Mouse (Mus musculus) heart, postnatal 0 days (tissue): ENCODE data around the gene Htr6. TPM values are rescaled to one million over a fixed set of nuclear protein-coding genes. Genes with fewer than 3 reads are reported as not detected.

ENCODE experiments used
- ATAC-seq: fragments of 200-750 bp; cut with Nextera tagmentation; 2 replicates; pipeline ENCODE4 v1.8.0; 2017; ENCODE audit warnings: low read depth, moderate number of reproducible peaks, moderate library complexity; ENCODE audit not compliant: insufficient read depth
- DNase-seq: peaks from one replicate; pipeline ENCODE4 v3.0.0-alpha.2; 2016; ENCODE audit warnings: low spot score
- H3K27ac ChIP-seq: fragments of 300-500 bp; sonication (generic); 2 replicates; pipeline ENCODE4 v1.5.1; 2014; ENCODE audit warnings: low read depth, mild to moderate bottlenecking
- H3K27me3 ChIP-seq: fragments of 300-500 bp; sonication (generic); 2 replicates; pipeline ENCODE4 v1.6.1; 2014; ENCODE audit warnings: low read length, mixed read lengths; ENCODE audit not compliant: control insufficient read depth, insufficient read depth
- H3K36me3 ChIP-seq: fragments of 300-500 bp; sonication (generic); replicated peaks from 2 replicates; pipeline ENCODE4 v1.6.1; 2014; ENCODE audit warnings: low read length, mixed read lengths; ENCODE audit not compliant: control insufficient read depth, insufficient read depth
- H3K4me1 ChIP-seq: fragments of 300-500 bp; sonication (generic); 2 replicates; pipeline ENCODE4 v1.6.1; 2014; ENCODE audit warnings: antibody characterized with exemption; ENCODE audit not compliant: control insufficient read depth, insufficient read depth
- H3K4me2 ChIP-seq: fragments of 300-500 bp; sonication (generic); 2 replicates; pipeline ENCODE4 v1.6.1; 2014; ENCODE audit warnings: low read depth, mild to moderate bottlenecking, low read length, moderate library complexity
- H3K4me3 ChIP-seq: fragments of 300-500 bp; sonication (generic); 2 replicates; pipeline ENCODE4 v1.5.1; 2014; ENCODE audit warnings: low read depth, low read length
- H3K9ac ChIP-seq: fragments of 300-500 bp; sonication (generic); replicated peaks from 2 replicates; pipeline ENCODE4 v1.6.1; 2014; ENCODE audit warnings: low read depth, low read length, mixed read lengths
- H3K9me3 ChIP-seq: fragments of 300-500 bp; sonication (generic); replicated peaks from 2 replicates; pipeline ENCODE4 v1.6.1; 2016; ENCODE audit warnings: low read length; ENCODE audit not compliant: control insufficient read depth
- CTCF ChIP-seq: IDR thresholded peaks from 2 replicates; pipeline ENCODE4 v1.5.1; 2016; ENCODE audit warnings: antibody characterized with exemption, control low read depth, low read depth
- EP300 ChIP-seq: IDR thresholded peaks from 2 replicates; pipeline ENCODE4 v1.6.1; 2016; ENCODE audit warnings: antibody characterized with exemption, low read depth
- WGBS: fragments of 180-500 bp; shearing (Covaris S2); extraction: QIAGEN DNeasy Blood & Tissue Kit; methylation state at CpG from one replicate; pipeline ENCODE4 v1.1.7; 2014; 5-methylcytosine and 5-hydroxymethylcytosine counted together
- polyA plus RNA-seq: library from polyadenylated mRNA; unstranded; fragments of >200 nt; fragmentation: Nextera tagmentation; extraction: Ambion mirVana; gene quantifications from 2 replicates; pipeline ENCODE4 v1.2.1, GENCODE M21; 2015
- total RNA-seq: library from RNA; depleted of rRNA; stranded (reverse); fragments of >200 nt; gene quantifications from 2 replicates; pipeline ENCODE4 v1.2.3, GENCODE M21; 2014; ENCODE audit warnings: low replicate concordance

Htr6 gene
- total and polyA plus RNA-seq, 2 experiments from 2014 or later = not detected

GRCm38 (mm10) chr4:139116356-139117063 is 41.1 kb upstream of the Htr6 start:
- Histone ChIP-seq H3K4me2 (no peak overlapping the region), H3K9ac (no peak overlapping the region), H3K27me3 (no peaks in the 10 kb centered on the region), H3K4me1 (peaks cover 31% of the 10 kb centered on the region), H3K27ac (no peak overlapping the region), H3K4me3 (no peak overlapping the region), H3K9me3 (no peaks in the 10 kb centered on the region), H3K36me3 (no peaks in the 10 kb centered on the region)
- ATAC-seq (no peak), DNase-seq (no peak)
- WGBS = 73% methylated on average over 3 of the region's 3 CpGs
- no peak for TF ChIP-seq EP300
- TF ChIP-seq CTCF = no peak

- Histone ChIP-seq H3K36me3 (no peaks in the 10 kb centered on the region), H3K4me2 (no peak overlapping the region), H3K27ac (no peak overlapping the region), H3K27me3 (no peaks in the 10 kb centered on the region), H3K4me3 (no peak overlapping the region), H3K9ac (no peak overlapping the region), H3K4me1 (peaks cover 39% of the 10 kb centered on the region), H3K9me3 (no peaks in the 10 kb centered on the region)
- DNase-seq (no peak), ATAC-seq (no peak)
- TF ChIP-seq EP300 = no peak
- TF ChIP-seq CTCF = peak; percentile 23
- 88% methylated on average over 5 of the region's 5 CpGs for WGBS
Measured at GRCm38 (mm10) chr4:139115721-139116120, 40.4 kb upstream of the Htr6 start.

GRCm38 (mm10) chr4:139112482-139112881 is 37.1 kb upstream of the Htr6 start:
- Histone ChIP-seq H3K9ac (no peak overlapping the region), H3K27ac (no peak overlapping the region), H3K4me1 (peaks cover 40% of the 10 kb centered on the region), H3K27me3 (no peaks in the 10 kb centered on the region), H3K4me2 (no peak overlapping the region), H3K36me3 (no peaks in the 10 kb centered on the region), H3K4me3 (no peak overlapping the region), H3K9me3 (no peaks in the 10 kb centered on the region)
- DNase-seq (no peak), ATAC-seq (no peak)
- WGBS = 70% methylated on average over 3 of the region's 3 CpGs
- TF ChIP-seq CTCF = no peak
- TF ChIP-seq EP300 = no peak

GRCm38 (mm10) chr4:139111421-139111820 is 36.1 kb upstream of the Htr6 start:
- no peak for DNase-seq
- ATAC-seq = no peak
- Histone ChIP-seq H3K36me3 (no peaks in the 10 kb centered on the region), H3K9ac (no peak overlapping the region), H3K4me3 (no peak overlapping the region), H3K4me2 (no peak overlapping the region), H3K9me3 (no peaks in the 10 kb centered on the region), H3K4me1 (peaks cover 36% of the 10 kb centered on the region), H3K27me3 (no peaks in the 10 kb centered on the region), H3K27ac (no peak overlapping the region)
- WGBS = 39% methylated on average over 3 of the region's 3 CpGs
- TF ChIP-seq EP300 (no peak), CTCF (no peak)

DNA sequence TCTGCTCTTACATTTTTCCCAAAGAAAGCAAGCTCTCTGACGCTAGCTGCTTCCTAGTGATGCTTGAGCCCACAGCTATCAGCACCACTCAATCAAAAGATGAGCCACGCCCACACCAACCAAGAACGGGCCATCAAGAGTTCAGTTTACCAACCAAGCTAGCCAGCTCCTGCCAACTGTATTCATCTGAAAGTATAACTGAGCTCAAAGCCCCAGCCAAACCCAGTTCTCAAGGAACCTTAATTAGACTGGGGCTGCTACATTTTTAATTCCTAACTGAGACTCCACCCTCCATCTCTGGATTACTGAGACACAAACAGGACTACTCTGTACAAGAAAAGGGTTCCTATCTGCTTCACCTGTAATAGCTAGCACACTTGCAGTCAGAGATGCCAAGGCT is 35.5 kb upstream of the Htr6 start:
- no peaks in the 10 kb centered on the region for H3K9me3 ChIP-seq
- 33% methylated on average over 3 of the region's 3 CpGs for WGBS
- H3K4me1 ChIP-seq = peaks cover 31% of the 10 kb centered on the region
- no peak overlapping the region for H3K27ac ChIP-seq
- DNase-seq (no peak), ATAC-seq (no peak)
- TF ChIP-seq CTCF (no peak), EP300 (no peak)
- no peak overlapping the region for H3K4me2 ChIP-seq
- H3K27me3 ChIP-seq = no peaks in the 10 kb centered on the region
- no peak overlapping the region for H3K9ac ChIP-seq
- no peaks in the 10 kb centered on the region for H3K36me3 ChIP-seq
- no peak overlapping the region for H3K4me3 ChIP-seq

- WGBS = 93% methylated on average over 1 of the region's 1 CpGs
- no peak overlapping the region for H3K27ac ChIP-seq
- no peak overlapping the region for H3K4me2 ChIP-seq
- H3K27me3 ChIP-seq = no peaks in the 10 kb centered on the region
- peaks cover 28% of the 10 kb centered on the region for H3K36me3 ChIP-seq
- H3K4me1 ChIP-seq = 0 out of 2 replicates have a peak, but pooled peaks cover 2% of the 10 kb centered on the region
- no peak for ATAC-seq
- no peak for DNase-seq
- no peak overlapping the region for H3K9ac ChIP-seq
- TF ChIP-seq CTCF = no peak
- no peaks in the 10 kb centered on the region for H3K9me3 ChIP-seq
- H3K4me3 ChIP-seq = no peak overlapping the region
Measured at GRCm38 (mm10) chr4:139105453-139105852, 30.1 kb upstream of the Htr6 start.
